Mouse (Mus musculus) lung, embryonic 14.5 days (tissue): ENCODE results near the gene Hcst. TPM values are rescaled to one million over a fixed set of nuclear protein-coding genes. Genes with fewer than 3 reads are reported as not detected.

Experiments
- ATAC-seq: fragments of 200-750 bp; cut with Nextera tagmentation; 2 replicates; pipeline ENCODE4 v1.8.0; 2017; ENCODE audit warnings: mild to moderate bottlenecking, moderate TSS enrichment, moderate library complexity; ENCODE audit not compliant: insufficient read depth
- DNase-seq: peaks from one replicate; pipeline ENCODE4 v3.0.0-alpha.2; 2015
- H3K27ac ChIP-seq: fragments of 300-500 bp; sonication (generic); 2 replicates; pipeline ENCODE4 v1.5.1; 2014; ENCODE audit warnings: low read depth, mild to moderate bottlenecking, moderate library complexity
- H3K27me3 ChIP-seq: fragments of 300-500 bp; sonication (generic); 2 replicates; pipeline ENCODE4 v1.6.1; 2014; ENCODE audit warnings: low read length, control low read depth; ENCODE audit not compliant: insufficient read depth
- H3K36me3 ChIP-seq: fragments of 300-500 bp; sonication (generic); 2 replicates; pipeline ENCODE4 v1.6.1; 2014; ENCODE audit warnings: control low read depth; ENCODE audit not compliant: insufficient read depth
- H3K4me1 ChIP-seq: fragments of 300-500 bp; sonication (generic); 2 replicates; pipeline ENCODE4 v1.6.1; 2014; ENCODE audit warnings: antibody characterized with exemption, control low read depth; ENCODE audit not compliant: insufficient read depth
- H3K4me2 ChIP-seq: fragments of 300-500 bp; sonication (generic); 2 replicates; pipeline ENCODE4 v1.6.1; 2014; ENCODE audit warnings: mild to moderate bottlenecking
- H3K4me3 ChIP-seq: fragments of 300-500 bp; sonication (generic); 2 replicates; pipeline ENCODE4 v1.5.1; 2014; ENCODE audit warnings: low read depth, low read length
- H3K9ac ChIP-seq: fragments of 300-500 bp; sonication (generic); 2 replicates; pipeline ENCODE4 v1.6.1; 2014
- H3K9me3 ChIP-seq: fragments of 300-500 bp; sonication (generic); 2 replicates; pipeline ENCODE4 v1.6.1; 2016; ENCODE audit warnings: low read depth, low read length, control low read depth
- CTCF ChIP-seq: IDR thresholded peaks from 2 replicates; pipeline ENCODE4 v1.5.1; 2016; ENCODE audit warnings: antibody characterized with exemption, low read depth
- WGBS: fragments of 180-500 bp; shearing (Covaris S2); extraction: QIAGEN DNeasy Blood & Tissue Kit; methylation state at CpG from one replicate; pipeline ENCODE4 v1.1.7; 2014; 5-methylcytosine and 5-hydroxymethylcytosine counted together
- polyA plus RNA-seq: library from polyadenylated mRNA; unstranded; fragments of >200 nt; fragmentation: Nextera tagmentation; extraction: Ambion mirVana; gene quantifications from 2 replicates; pipeline ENCODE4 v1.2.1, GENCODE M21; 2014

Hcst gene
- polyA plus RNA-seq, 1 experiment from 2014 or later = 1.5 TPM

GRCm38 (mm10) chr7:30456911-30457628 is 37.4 kb upstream of the Hcst start:
- 0 out of 2 replicates have a peak overlapping the region, but pooled peaks have one; percentile 2 for H3K4me3 ChIP-seq
- WGBS = 1% methylated on average over 31 of the region's 31 CpGs

GRCm38 (mm10) chr7:30456487-30456886 is 36.8 kb upstream of the Hcst start:
- no peak overlapping the region for H3K4me3 ChIP-seq
- TF ChIP-seq CTCF = no peak
- DNase-seq (no peak), ATAC-seq (no peak)
- H3K4me2 ChIP-seq = no peak overlapping the region
- H3K9me3 ChIP-seq = no peaks in the 10 kb centered on the region
- H3K9ac ChIP-seq = no peak overlapping the region
- H3K27ac ChIP-seq = no peak overlapping the region
- no peaks in the 10 kb centered on the region for H3K4me1 ChIP-seq
- WGBS = under 1% methylated on average over 9 of the region's 9 CpGs
- no peaks in the 10 kb centered on the region for H3K36me3 ChIP-seq
- H3K27me3 ChIP-seq = peaks cover 94% of the 10 kb centered on the region

More at GRCm38 (mm10) chr7:30456911-30457628, 37.4 kb upstream of the Hcst start:
- TF ChIP-seq CTCF = no peak
- H3K27ac ChIP-seq = no peak overlapping the region
- H3K4me1 ChIP-seq = no peaks in the 10 kb centered on the region
- DNase-seq = no peak
- H3K36me3 ChIP-seq = no peaks in the 10 kb centered on the region
- peaks cover 93% of the 10 kb centered on the region for H3K27me3 ChIP-seq
- ATAC-seq = no peak
- no peak overlapping the region for H3K9ac ChIP-seq
- H3K4me2 ChIP-seq = peak overlapping the region; percentile 11; the same call in 1 of the 2 replicates
- H3K9me3 ChIP-seq = no peaks in the 10 kb centered on the region

GRCm38 (mm10) chr7:30454259-30454658 is 34.6 kb upstream of the Hcst start:
- Histone ChIP-seq H3K4me2 (no peak overlapping the region), H3K9ac (no peak overlapping the region), H3K27ac (no peak overlapping the region), H3K4me1 (no peaks in the 10 kb centered on the region), H3K9me3 (no peaks in the 10 kb centered on the region), H3K27me3 (peaks cover 72% of the 10 kb centered on the region), H3K4me3 (no peak overlapping the region), H3K36me3 (no peaks in the 10 kb centered on the region)
- no peak for DNase-seq
- WGBS = 10% methylated on average over 6 of the region's 6 CpGs
- ATAC-seq = no peak
- TF ChIP-seq CTCF = no peak

DNA sequence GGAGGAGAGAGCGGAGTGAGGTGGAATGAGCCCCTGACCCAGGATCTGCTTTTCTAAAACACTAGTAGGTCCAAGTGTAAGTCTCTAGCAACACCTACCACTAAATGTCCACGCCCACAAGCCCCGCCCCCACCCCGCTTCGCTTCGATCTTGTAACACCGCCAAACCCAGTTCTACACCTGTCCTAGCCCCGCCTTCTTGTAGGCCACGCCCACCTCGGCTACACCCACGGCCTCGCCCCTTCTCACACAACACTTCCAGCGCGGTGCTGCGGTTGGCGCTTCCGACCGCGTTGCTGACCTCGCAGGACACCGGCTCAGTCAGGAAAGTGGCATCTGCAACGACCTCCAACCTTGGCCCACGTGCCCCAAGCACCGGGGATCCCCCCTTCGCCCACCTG is 34.1 kb upstream of the Hcst start:
- no peak for ATAC-seq
- no peak overlapping the region for H3K4me2 ChIP-seq
- no peaks in the 10 kb centered on the region for H3K9me3 ChIP-seq
- H3K4me1 ChIP-seq = no peaks in the 10 kb centered on the region
- H3K27me3 ChIP-seq = peaks cover 67% of the 10 kb centered on the region
- H3K4me3 ChIP-seq = no peak overlapping the region
- no peak overlapping the region for H3K27ac ChIP-seq
- no peaks in the 10 kb centered on the region for H3K36me3 ChIP-seq
- peak; percentile 32 for DNase-seq
- no peak overlapping the region for H3K9ac ChIP-seq
- 3% methylated on average over 25 of the region's 25 CpGs for WGBS
- no peak for TF ChIP-seq CTCF

DNA sequence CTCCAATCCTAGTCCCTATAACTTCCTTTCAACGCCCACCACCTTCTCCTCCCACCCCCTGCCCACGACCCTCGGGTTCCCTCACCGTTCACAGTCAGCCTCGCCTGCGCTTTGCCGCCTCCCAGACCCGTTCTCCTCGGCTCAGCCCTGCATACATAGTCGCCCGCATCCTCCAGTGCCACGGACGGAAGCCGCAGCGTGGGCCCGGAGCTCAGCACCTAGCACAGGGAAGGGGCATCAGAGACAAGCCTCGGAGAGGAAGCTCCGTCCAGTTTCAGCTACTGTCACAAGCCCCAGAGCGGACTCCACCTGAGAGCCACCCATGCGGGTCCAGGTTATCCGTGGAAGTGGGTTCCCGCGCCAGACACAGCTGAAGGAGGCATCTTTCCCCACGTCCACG is 33.7 kb upstream of the Hcst start:
- Histone ChIP-seq H3K4me3 (no peak overlapping the region), H3K9ac (no peak overlapping the region), H3K4me2 (no peak overlapping the region), H3K27me3 (peaks cover 63% of the 10 kb centered on the region), H3K9me3 (no peaks in the 10 kb centered on the region), H3K4me1 (no peaks in the 10 kb centered on the region), H3K27ac (no peak overlapping the region), H3K36me3 (no peaks in the 10 kb centered on the region)
- WGBS = 20% methylated on average over 25 of the region's 25 CpGs
- no peak for ATAC-seq
- no peak for DNase-seq
- no peak for TF ChIP-seq CTCF

DNA sequence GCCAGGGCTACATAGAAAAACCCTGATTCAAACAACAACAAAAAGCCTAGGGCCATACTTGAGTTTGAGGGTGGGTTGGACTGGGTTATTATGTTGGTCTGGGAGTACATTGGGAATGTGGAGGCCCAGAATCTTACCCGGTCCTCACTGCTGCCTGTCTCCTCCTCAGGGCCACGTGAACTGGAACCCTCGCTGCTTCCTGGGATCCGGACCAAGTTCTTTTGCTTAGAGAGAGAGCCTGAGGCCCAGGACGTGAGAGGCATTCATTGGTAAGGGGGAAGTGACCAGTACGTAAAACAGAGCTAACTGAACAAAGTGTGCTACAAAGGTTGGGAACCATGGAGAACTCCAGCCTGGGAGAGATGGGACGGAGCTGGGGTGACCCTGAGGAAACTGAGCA is 30.6 kb upstream of the Hcst start:
- Histone ChIP-seq H3K27me3 (peaks cover 42% of the 10 kb centered on the region), H3K9ac (no peak overlapping the region), H3K4me1 (no peaks in the 10 kb centered on the region), H3K4me2 (no peak overlapping the region), H3K36me3 (no peaks in the 10 kb centered on the region), H3K4me3 (no peak overlapping the region), H3K27ac (no peak overlapping the region), H3K9me3 (no peaks in the 10 kb centered on the region; the same call in 1 of the 2 replicates)
- no peak for TF ChIP-seq CTCF
- WGBS = 66% methylated on average over 7 of the region's 7 CpGs
- DNase-seq (no peak), ATAC-seq (no peak)

- Histone ChIP-seq H3K9me3 (no peaks in the 10 kb centered on the region; the same call in 1 of the 2 replicates), H3K36me3 (no peaks in the 10 kb centered on the region), H3K4me1 (peaks cover 13% of the 10 kb centered on the region), H3K27me3 (peaks cover 13% of the 10 kb centered on the region), H3K9ac (peak within 1 kb of the TSS; percentile 56), H3K27ac (peak within 1 kb of the TSS; percentile 24; the same call in 1 of the 2 replicates), H3K4me3 (peak within 1 kb of the TSS; percentile 66), H3K4me2 (peak within 1 kb of the TSS; percentile 86)
- DNase-seq = peak; percentile 74
- WGBS = under 1% methylated on average over 72 of the region's 72 CpGs
- ATAC-seq = peak; percentile 77
- TF ChIP-seq CTCF = no peak
Measured at GRCm38 (mm10) chr7:30444971-30445751, 25.5 kb upstream of the Hcst start, which contains the start of gene Aplp1. Gene Aplp1, minus strand, starts transcription at chr7:30445535.
